Mouse (Mus musculus): Measurements from ENCODE around the gene Mycbp2.

- TF ChIP-seq POLR2A (IDR thresholded peaks at IDR 0.05; ENCODE audit: low read depth, low read length): no peak
- no peak for TF ChIP-seq CTCF (conservative IDR thresholded peaks at IDR 0.05; ENCODE audit: insufficient read depth, insufficient read length, low read depth, low read length)
Measured at GRCm38 (mm10) chr14:103363199-103363598, 16.6 kb upstream of the Mycbp2 start.
